ENCODE assay signal across 17 mouse cellular contexts in genomic region chr12:53566712-53567387, GRCm38 (mm10).
A peak's percentile ranks its signal among the peaks of the same experiment; 100 is the strongest.
DNase-seq lines count a peak whose midpoint lies in the region; ATAC-seq and TF ChIP-seq lines count a peak whose summit lies in the region.
"Had no signal": no experiment of that assay in that cellular context is flagged by ENCODE, and none has a peak within 500 bp of the region (broad histone marks: within the 10 kb centered on the region; RNA-seq: fewer than 3 reads in every experiment).

No protein-coding gene starts in this region.

- H3K27ac ChIP-seq in layer of hippocampus, adult 2 months, result peak overlapping the region; percentile 46; the same call in 1 of the 2 replicates
- no peak overlapping the region for H3K27ac ChIP-seq in forebrain, postnatal 0 days (ENCODE audit: low read depth, low read length)
- no peak overlapping the region for H3K27ac ChIP-seq in midbrain, postnatal 0 days (ENCODE audit: low read depth, low read length)
- H3K27ac ChIP-seq in cerebellum, adult 2 months (ENCODE audit: insufficient read depth, low read length), result no peak overlapping the region
- H3K27ac ChIP-seq: heart, embryonic 10.5 days; intestine, embryonic 15.5 days; liver, embryonic 13.5 days had no signal

- no peak overlapping the region for H3K9ac ChIP-seq in forebrain, postnatal 0 days
- no peak overlapping the region for H3K9ac ChIP-seq in midbrain, postnatal 0 days (replicated peaks; ENCODE audit: low read length, poor library complexity, severe bottlenecking)
- H3K9ac ChIP-seq: intestine, embryonic 15.5 days; liver, embryonic 13.5 days had no signal

- no peaks in the 10 kb centered on the region for H3K4me1 ChIP-seq in forebrain, postnatal 0 days (ENCODE audit: insufficient read depth)
- H3K4me1 ChIP-seq in midbrain, postnatal 0 days (ENCODE audit: insufficient read depth, low read length), result no peaks in the 10 kb centered on the region
- H3K4me1 ChIP-seq in cerebellum, adult 2 months (ENCODE audit: control insufficient read depth, insufficient read depth, low read length), result no peaks in the 10 kb centered on the region
- H3K4me1 ChIP-seq: heart, embryonic 10.5 days; intestine, embryonic 15.5 days; liver, embryonic 13.5 days had no signal

- no peak overlapping the region for H3K4me3 ChIP-seq in layer of hippocampus, adult 2 months
- H3K4me3 ChIP-seq in forebrain, postnatal 0 days (ENCODE audit: low read depth, low read length), result no peak overlapping the region
- no peak overlapping the region for H3K4me3 ChIP-seq in midbrain, postnatal 0 days (ENCODE audit: low read depth, low read length)
- H3K4me3 ChIP-seq in cerebellum, adult 2 months (replicated peaks; ENCODE audit: insufficient read depth, low read depth, low read length), result no peak overlapping the region
- H3K4me3 ChIP-seq: heart, embryonic 10.5 days; intestine, embryonic 15.5 days; liver, embryonic 13.5 days had no signal

- peak; percentile 53; the same call in 1 of the 2 replicates for ATAC-seq in forebrain, postnatal 0 days
- ATAC-seq in midbrain, postnatal 0 days (ENCODE audit: low FRiP score), result no peak
- ATAC-seq in megakaryocyte, adult 5-6 weeks (ENCODE audit: poor library complexity, severe bottlenecking), result no peak
- ATAC-seq: intestine, embryonic 15.5 days; Patski had no signal

- H3K36me3 ChIP-seq in forebrain, postnatal 0 days (ENCODE audit: insufficient read depth), result no peaks in the 10 kb centered on the region
- no peaks in the 10 kb centered on the region for H3K36me3 ChIP-seq in midbrain, postnatal 0 days (ENCODE audit: insufficient read depth, low read length)
- H3K36me3 ChIP-seq: heart, embryonic 10.5 days; intestine, embryonic 15.5 days; liver, embryonic 13.5 days had no signal

- 28% methylated on average over 12 of the region's 12 CpGs for WGBS in forebrain, postnatal 0 days
- WGBS in midbrain, postnatal 0 days, result 41% methylated on average over 12 of the region's 12 CpGs
- WGBS in cerebellum, adult 2 months, result 48% methylated on average over 12 of the region's 12 CpGs

- H3K27me3 ChIP-seq in forebrain, postnatal 0 days (ENCODE audit: insufficient read depth, low read length), result no peaks in the 10 kb centered on the region
- H3K27me3 ChIP-seq in midbrain, postnatal 0 days (ENCODE audit: insufficient read depth, low read length), result no peaks in the 10 kb centered on the region
- H3K27me3 ChIP-seq in cerebellum, adult 2 months (ENCODE audit: control insufficient read depth, insufficient read depth, low read length), result no peaks in the 10 kb centered on the region
- H3K27me3 ChIP-seq: intestine, embryonic 15.5 days; liver, embryonic 13.5 days; Patski had no signal

- no peak for DNase-seq in layer of hippocampus, adult 2 months (ENCODE audit: low spot score in 2 of 2)
- no peak for DNase-seq in layer of hippocampus, adult 9-10 months (ENCODE audit: low spot score)
- DNase-seq in brain, embryonic 14.5 days (ENCODE audit: low read depth), result peak; percentile 84
- DNase-seq in forebrain, postnatal 0 days, result no peak
- peak; percentile 40 for DNase-seq in midbrain, postnatal 0 days (ENCODE audit: low spot score)
- no peak for DNase-seq in left cerebral cortex, postnatal 36 days (ENCODE audit: low spot score in 2 of 2)
- DNase-seq in cerebellum, adult 2 months, result no peak
- DNase-seq: B cell, adult 2 months; embryo, embryonic 11 days; gastrocnemius, postnatal 14 days; liver, embryonic 13.5 days; right cerebral cortex, postnatal 4 days; thymus, postnatal 36 days had no signal

- TF ChIP-seq POLR2A in brain, embryonic 14.5 days (IDR thresholded peaks at IDR 0.05; ENCODE audit: borderline replicate concordance, extremely low read depth, insufficient read depth, insufficient read length, poor library complexity, severe bottlenecking), result no peak
- no peak for TF ChIP-seq POLR2A in cerebellum, adult 2 months (IDR thresholded peaks at IDR 0.05; ENCODE audit: borderline replicate concordance, insufficient read depth, low read length)

- H3K4me2 ChIP-seq in forebrain, postnatal 0 days (ENCODE audit: low read depth), result peak overlapping the region; percentile 15; the same call in 1 of the 2 replicates
- H3K4me2 ChIP-seq in midbrain, postnatal 0 days (ENCODE audit: low read depth, low read length, poor library complexity, severe bottlenecking), result no peak overlapping the region
- H3K4me2 ChIP-seq: intestine, embryonic 15.5 days; liver, embryonic 13.5 days had no signal

- no peak for TF ChIP-seq CTCF in layer of hippocampus, adult 2 months (conservative IDR thresholded peaks at IDR 0.05)
- no peak for TF ChIP-seq CTCF in brain, embryonic 14.5 days (IDR thresholded peaks at IDR 0.05; ENCODE audit: borderline replicate concordance, extremely low read depth, insufficient read depth, insufficient read length)
- TF ChIP-seq CTCF in forebrain, postnatal 0 days (IDR thresholded peaks at IDR 0.05; ENCODE audit: low read depth), result no peak
- no peak for TF ChIP-seq CTCF in midbrain, postnatal 0 days (IDR thresholded peaks at IDR 0.05)
- no peak for TF ChIP-seq CTCF in cerebellum, adult 2 months (IDR thresholded peaks at IDR 0.05; ENCODE audit: borderline replicate concordance, insufficient read depth, low read depth, low read length)

- H3K9me3 ChIP-seq in forebrain, postnatal 0 days (ENCODE audit: low read length), result no peaks in the 10 kb centered on the region
- H3K9me3 ChIP-seq in midbrain, postnatal 0 days (ENCODE audit: low read length), result no peaks in the 10 kb centered on the region
- H3K9me3 ChIP-seq: heart, embryonic 10.5 days; intestine, embryonic 15.5 days; liver, embryonic 13.5 days had no signal

- intact Hi-C loops in left cerebral cortex, postnatal 36 days (cut with DNase I), result no loop called here

Comparison
In these comparisons a context has a peak if more than half of its experiments do, and no peak if none do; other contexts are left out.
1. DNase-seq: peak in brain, embryonic 14.5 days (single experiment) and midbrain, postnatal 0 days (single experiment); none in layer of hippocampus, adult 2 months (0 of 2), layer of hippocampus, adult 9-10 months (single experiment), forebrain, postnatal 0 days (single experiment), left cerebral cortex, postnatal 36 days (0 of 2) and cerebellum, adult 2 months (0 of 2).